Mouse (Mus musculus) hindbrain, embryonic 12.5 days (tissue): ENCODE results near the gene Fzr1. TPM values are rescaled to one million over a fixed set of nuclear protein-coding genes. Genes with fewer than 3 reads are reported as not detected.

Experiments used
- ATAC-seq: fragments of 200-750 bp; cut with Nextera tagmentation; 2 replicates; pipeline ENCODE4 v1.8.0; 2017; ENCODE audit warnings: moderate TSS enrichment; ENCODE audit not compliant: low FRiP score
- H3K27ac ChIP-seq: fragments of 300-500 bp; sonication (generic); 2 replicates; pipeline ENCODE4 v1.5.1; 2016; ENCODE audit warnings: mild to moderate bottlenecking
- H3K27me3 ChIP-seq: fragments of 300-500 bp; sonication (generic); 2 replicates; pipeline ENCODE4 v1.6.1; 2016; ENCODE audit warnings: mild to moderate bottlenecking
- H3K36me3 ChIP-seq: fragments of 300-500 bp; sonication (generic); 2 replicates; pipeline ENCODE4 v1.6.1; 2016; ENCODE audit warnings: mild to moderate bottlenecking
- H3K4me1 ChIP-seq: fragments of 300-500 bp; sonication (generic); 2 replicates; pipeline ENCODE4 v1.6.1; 2016
- H3K4me2 ChIP-seq: fragments of 300-500 bp; sonication (generic); replicated peaks from 2 replicates; pipeline ENCODE4 v1.6.1; 2016; ENCODE audit warnings: mild to moderate bottlenecking
- H3K4me3 ChIP-seq: fragments of 300-500 bp; sonication (generic); 2 replicates; pipeline ENCODE4 v1.5.1; 2016; ENCODE audit warnings: mild to moderate bottlenecking
- H3K9ac ChIP-seq: fragments of 300-500 bp; sonication (generic); 2 replicates; pipeline ENCODE4 v1.6.1; 2016; ENCODE audit warnings: mild to moderate bottlenecking, moderate library complexity
- H3K9me3 ChIP-seq: fragments of 300-500 bp; sonication (generic); replicated peaks from 2 replicates; pipeline ENCODE4 v1.6.1; 2016; ENCODE audit warnings: mild to moderate bottlenecking
- WGBS: fragments of 180-500 bp; shearing (Covaris S2); methylation state at CpG from one replicate; pipeline ENCODE4 v1.1.7; 2016; 5-methylcytosine and 5-hydroxymethylcytosine counted together
- polyA plus RNA-seq: library from polyadenylated mRNA; unstranded; fragments of >200 nt; fragmentation: Nextera tagmentation; extraction: Ambion mirVana; gene quantifications from 2 replicates; pipeline ENCODE4 v1.2.1, GENCODE M21; 2016

Fzr1 gene
- polyA plus RNA-seq, 1 experiment from 2014 or later, result 134 TPM

GRCm38 (mm10) chr10:81325781-81326180 lies 52.5 kb downstream of the Fzr1 start:
- H3K27me3 ChIP-seq, result no peaks in the 10 kb centered on the region; the same call in 1 of the 2 replicates
- no peak overlapping the region for H3K4me2 ChIP-seq
- 95% methylated on average over 18 of the region's 18 CpGs for WGBS
- no peak overlapping the region for H3K9ac ChIP-seq
- peaks cover 17% of the 10 kb centered on the region for H3K4me1 ChIP-seq
- H3K9me3 ChIP-seq, result no peaks in the 10 kb centered on the region
- H3K4me3 ChIP-seq, result no peak overlapping the region
- peaks cover 60% of the 10 kb centered on the region for H3K36me3 ChIP-seq
- no peak for ATAC-seq
- no peak overlapping the region for H3K27ac ChIP-seq

GRCm38 (mm10) chr10:81325176-81325575 lies 53.1 kb downstream of the Fzr1 start:
- no peaks in the 10 kb centered on the region; the same call in 1 of the 2 replicates for H3K27me3 ChIP-seq
- H3K4me3 ChIP-seq, result no peak overlapping the region
- ATAC-seq, result no peak
- H3K4me1 ChIP-seq, result peaks cover 17% of the 10 kb centered on the region
- 0 out of 2 replicates have a peak overlapping the region, but pooled peaks have one; percentile 3 for H3K9ac ChIP-seq
- no peaks in the 10 kb centered on the region for H3K9me3 ChIP-seq
- peaks cover 60% of the 10 kb centered on the region for H3K36me3 ChIP-seq
- no peak overlapping the region for H3K4me2 ChIP-seq
- 96% methylated on average over 20 of the region's 21 CpGs for WGBS
- H3K27ac ChIP-seq, result no peak overlapping the region

DNA sequence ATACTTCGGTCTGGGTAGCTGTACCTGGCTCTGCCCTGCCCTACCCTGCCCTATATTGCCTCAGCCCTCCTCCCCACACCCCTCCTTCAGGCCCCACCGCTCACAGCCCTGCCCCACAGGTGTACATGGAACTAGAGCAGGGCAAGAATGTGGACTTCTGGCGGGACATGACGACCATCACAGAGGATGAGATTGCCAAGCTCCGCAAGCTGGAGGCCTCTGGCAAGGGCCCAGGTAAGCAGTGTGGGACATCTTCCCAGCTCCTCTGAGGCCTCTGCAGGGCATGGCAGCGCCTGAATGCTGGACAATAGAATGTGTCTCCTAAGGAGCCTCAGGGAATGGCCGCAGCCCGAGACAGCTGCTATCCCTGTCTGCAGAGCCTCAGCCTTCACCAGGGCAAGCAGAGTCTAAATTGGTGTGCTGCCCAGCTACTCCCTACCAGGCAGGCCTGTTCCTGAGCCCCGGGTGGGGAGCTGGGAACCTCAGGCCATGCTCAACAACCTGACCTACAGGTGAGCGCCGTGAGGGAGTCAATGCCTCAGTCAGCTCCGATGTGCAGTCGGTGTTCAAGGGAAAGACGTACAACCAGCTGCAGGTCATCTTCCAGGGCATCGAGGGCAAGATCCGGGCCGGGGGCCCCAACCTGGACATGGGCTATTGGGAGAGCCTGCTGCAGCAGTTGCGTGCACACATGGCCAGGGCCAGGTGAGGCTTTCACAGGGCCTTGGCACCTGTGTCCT lies 54.4 kb downstream of the Fzr1 start:
- 93% methylated on average over 18 of the region's 18 CpGs for WGBS
- Histone ChIP-seq H3K4me1 (peaks cover 25% of the 10 kb centered on the region), H3K9ac (no peak overlapping the region), H3K4me3 (no peak overlapping the region), H3K27ac (no peak overlapping the region), H3K9me3 (no peaks in the 10 kb centered on the region), H3K27me3 (no peaks in the 10 kb centered on the region), H3K36me3 (peaks cover 61% of the 10 kb centered on the region), H3K4me2 (no peak overlapping the region)
- no peak for ATAC-seq

DNA sequence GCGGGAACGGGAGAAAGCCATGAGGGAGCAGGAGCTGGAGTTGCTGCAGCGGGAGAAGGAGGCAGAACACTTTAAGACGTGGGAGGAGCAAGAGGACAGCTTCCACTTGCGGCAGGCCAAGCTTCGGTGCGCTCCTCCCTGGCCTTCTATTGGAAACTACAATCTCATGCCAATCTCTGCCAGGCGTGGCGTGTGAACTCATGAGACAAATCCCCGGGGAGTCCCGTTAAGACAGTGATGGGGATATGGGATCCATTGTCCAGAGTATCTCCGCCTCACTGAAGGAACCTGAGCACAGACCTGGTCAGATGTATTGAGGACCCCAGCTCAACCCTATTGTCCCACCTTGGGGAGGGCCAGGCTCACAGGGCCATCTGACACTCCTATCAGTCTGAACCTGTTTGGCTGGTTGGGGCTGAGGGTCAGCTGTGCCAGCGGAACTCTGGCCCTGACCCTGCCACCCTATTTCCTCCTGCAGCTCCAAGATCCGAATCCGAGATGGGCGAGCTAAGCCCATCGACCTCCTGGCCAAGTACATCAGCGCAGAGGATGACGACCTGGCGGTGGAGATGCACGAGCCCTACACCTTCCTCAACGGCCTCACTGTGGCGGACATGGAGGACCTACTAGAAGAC lies 55.1 kb downstream of the Fzr1 start:
- Histone ChIP-seq H3K9ac (no peak overlapping the region), H3K9me3 (no peaks in the 10 kb centered on the region), H3K4me2 (no peak overlapping the region), H3K27ac (no peak overlapping the region), H3K27me3 (no peaks in the 10 kb centered on the region), H3K36me3 (peaks cover 65% of the 10 kb centered on the region), H3K4me3 (no peak overlapping the region), H3K4me1 (peaks cover 29% of the 10 kb centered on the region)
- ATAC-seq, result no peak
- 95% methylated on average over 23 of the region's 23 CpGs for WGBS

DNA sequence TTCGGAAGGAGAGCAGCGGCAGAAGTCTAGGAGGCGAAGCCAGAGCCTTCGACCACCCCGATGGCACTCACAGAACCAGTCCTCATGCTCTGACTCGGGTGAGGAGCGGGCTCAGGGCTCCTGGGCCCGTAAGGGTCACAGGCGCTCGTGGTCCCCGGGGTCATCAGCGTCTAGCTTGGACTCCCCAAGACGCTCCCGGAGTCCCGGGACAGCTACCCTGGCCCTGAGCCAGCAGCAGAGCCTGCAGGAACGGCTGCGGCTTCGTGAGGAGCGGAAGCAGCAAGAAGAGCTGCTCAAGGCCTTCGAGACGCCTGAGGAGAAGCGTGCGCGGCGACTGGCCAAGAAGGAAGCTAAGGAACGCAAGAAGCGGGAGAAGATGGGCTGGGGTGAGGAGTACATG lies 55.9 kb downstream of the Fzr1 start:
- Histone ChIP-seq H3K4me3 (peak overlapping the region; percentile 2; the same call in 1 of the 2 replicates), H3K36me3 (peaks cover 68% of the 10 kb centered on the region), H3K27ac (no peak overlapping the region), H3K9ac (0 out of 2 replicates have a peak overlapping the region, but pooled peaks have one; percentile 35), H3K4me1 (peaks cover 30% of the 10 kb centered on the region), H3K27me3 (no peaks in the 10 kb centered on the region), H3K4me2 (peak overlapping the region; percentile 85), H3K9me3 (no peaks in the 10 kb centered on the region)
- 96% methylated on average over 27 of the region's 27 CpGs for WGBS
- no peak for ATAC-seq

DNA sequence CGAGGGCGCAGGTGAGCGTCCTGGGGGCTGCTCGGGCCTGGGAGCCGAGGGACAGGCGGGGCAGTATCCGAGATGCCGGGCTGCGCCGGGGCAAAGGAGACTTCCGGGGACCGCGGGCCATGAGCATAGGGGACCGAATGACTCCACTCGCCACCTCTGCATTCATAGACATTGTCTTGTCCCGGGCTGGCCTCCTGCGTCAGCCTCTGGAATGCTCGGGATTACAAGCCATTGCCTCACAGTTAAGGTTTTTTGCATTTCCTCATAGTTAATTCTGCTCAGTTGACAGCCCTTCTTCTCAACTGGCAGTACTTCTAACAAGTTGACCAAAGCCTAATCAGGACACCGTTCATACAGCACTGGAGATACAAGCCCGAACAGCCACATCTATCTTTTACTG lies 56.9 kb downstream of the Fzr1 start:
- Histone ChIP-seq H3K27me3 (no peaks in the 10 kb centered on the region), H3K4me2 (peak overlapping the region; percentile 85), H3K36me3 (peaks cover 61% of the 10 kb centered on the region), H3K27ac (peak overlapping the region; percentile 92), H3K9me3 (no peaks in the 10 kb centered on the region), H3K4me3 (peak overlapping the region; percentile 95), H3K9ac (peak overlapping the region; percentile 91), H3K4me1 (peaks cover 39% of the 10 kb centered on the region)
- no peak; the same call in 1 of the 2 replicates for ATAC-seq
- WGBS, result 3% methylated on average over 20 of the region's 20 CpGs

DNA sequence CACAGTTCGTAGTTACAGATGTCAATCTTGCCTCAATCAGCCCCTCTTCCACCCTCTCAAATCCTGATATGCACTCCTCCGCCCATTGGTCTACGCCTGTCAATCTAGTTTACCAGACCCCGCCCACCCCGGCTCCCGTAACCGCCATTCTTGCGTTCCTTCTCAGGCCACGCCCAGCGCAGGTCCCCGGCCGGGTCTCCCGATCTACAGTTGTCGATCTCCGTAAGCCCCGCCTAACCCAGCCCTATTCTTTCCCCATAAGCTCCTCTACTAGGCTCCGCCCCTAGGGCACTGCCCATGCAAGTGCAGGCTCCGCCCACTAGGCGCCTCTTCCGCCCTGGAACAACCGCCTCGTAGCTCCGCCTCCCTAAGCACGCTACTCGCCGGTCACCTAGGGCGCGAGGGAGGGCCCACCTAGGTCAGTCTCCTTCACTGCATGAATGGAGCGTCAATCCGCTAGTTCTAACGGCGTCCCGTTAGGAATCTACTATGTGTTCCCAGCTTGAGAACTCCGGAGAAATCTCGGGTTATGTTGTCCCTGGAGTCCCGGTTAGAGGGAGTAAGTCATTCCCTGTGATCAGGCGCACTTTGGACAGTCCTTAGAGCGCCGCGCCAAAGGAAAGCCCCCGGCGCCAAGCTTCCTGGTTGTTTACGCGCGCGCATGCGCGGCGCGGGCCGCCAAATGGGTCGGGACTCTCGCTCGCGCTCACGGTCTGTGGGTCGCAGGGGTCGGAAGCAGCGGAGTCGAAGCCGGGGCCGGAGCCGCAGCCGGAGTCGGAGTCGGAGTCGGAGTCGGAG lies 57.6 kb downstream of the Fzr1 start, which contains the start of gene Cactin:
Cactin (plus strand) TSS at position 554 of the 798 bp plus-strand sequence.
- peaks cover 39% of the 10 kb centered on the region for H3K4me1 ChIP-seq
- H3K36me3 ChIP-seq, result peaks cover 60% of the 10 kb centered on the region
- peak within 1 kb of the TSS; percentile 92 for H3K27ac ChIP-seq
- H3K9ac ChIP-seq, result peak within 1 kb of the TSS; percentile 91
- no peaks in the 10 kb centered on the region for H3K27me3 ChIP-seq
- WGBS, result 1% methylated on average over 67 of the region's 68 CpGs
- peak within 1 kb of the TSS; percentile 95 for H3K4me3 ChIP-seq
- peak within 1 kb of the TSS; percentile 85 for H3K4me2 ChIP-seq
- peak; percentile 94 for ATAC-seq
- no peaks in the 10 kb centered on the region for H3K9me3 ChIP-seq

- Histone ChIP-seq H3K4me1 (peaks cover 39% of the 10 kb centered on the region), H3K9ac (peak overlapping the region; percentile 53), H3K27ac (peak overlapping the region; percentile 92), H3K4me3 (peak overlapping the region; percentile 95), H3K9me3 (no peaks in the 10 kb centered on the region), H3K27me3 (no peaks in the 10 kb centered on the region), H3K36me3 (peaks cover 60% of the 10 kb centered on the region), H3K4me2 (peak overlapping the region; percentile 85)
- peak; percentile 0; the same call in 1 of the 2 replicates for ATAC-seq
- 1% methylated on average over 38 of the region's 38 CpGs for WGBS
These were observed 58.4 kb downstream of the Fzr1 start for GRCm38 (mm10) chr10:81319741-81320549.

DNA sequence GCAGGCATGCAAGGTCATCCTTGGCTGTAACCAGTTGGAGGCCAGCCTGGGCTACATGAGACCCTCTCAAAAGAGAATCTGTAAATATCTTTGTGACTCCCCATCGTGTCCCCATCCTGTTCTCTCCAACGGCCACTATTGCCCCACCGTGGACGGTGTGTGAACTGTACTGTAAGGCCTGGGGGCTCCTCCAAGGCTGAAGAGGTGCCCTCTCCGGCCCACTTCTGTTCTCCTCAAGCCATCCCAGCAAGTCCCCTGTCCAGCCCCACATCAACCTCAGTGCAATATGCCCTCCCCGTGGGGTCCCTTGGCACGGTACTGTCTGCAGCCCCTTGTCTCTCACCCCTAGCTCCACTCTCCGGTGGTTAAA lies 59.0 kb downstream of the Fzr1 start:
- no peak for ATAC-seq
- H3K4me3 ChIP-seq, result peak overlapping the region; percentile 95
- H3K9me3 ChIP-seq, result no peaks in the 10 kb centered on the region
- 39% methylated on average over 8 of the region's 8 CpGs for WGBS
- peaks cover 39% of the 10 kb centered on the region for H3K4me1 ChIP-seq
- H3K4me2 ChIP-seq, result peak overlapping the region; percentile 85
- H3K27ac ChIP-seq, result peak overlapping the region; percentile 92
- peak overlapping the region; percentile 53 for H3K9ac ChIP-seq
- peaks cover 59% of the 10 kb centered on the region for H3K36me3 ChIP-seq
- H3K27me3 ChIP-seq, result no peaks in the 10 kb centered on the region

DNA sequence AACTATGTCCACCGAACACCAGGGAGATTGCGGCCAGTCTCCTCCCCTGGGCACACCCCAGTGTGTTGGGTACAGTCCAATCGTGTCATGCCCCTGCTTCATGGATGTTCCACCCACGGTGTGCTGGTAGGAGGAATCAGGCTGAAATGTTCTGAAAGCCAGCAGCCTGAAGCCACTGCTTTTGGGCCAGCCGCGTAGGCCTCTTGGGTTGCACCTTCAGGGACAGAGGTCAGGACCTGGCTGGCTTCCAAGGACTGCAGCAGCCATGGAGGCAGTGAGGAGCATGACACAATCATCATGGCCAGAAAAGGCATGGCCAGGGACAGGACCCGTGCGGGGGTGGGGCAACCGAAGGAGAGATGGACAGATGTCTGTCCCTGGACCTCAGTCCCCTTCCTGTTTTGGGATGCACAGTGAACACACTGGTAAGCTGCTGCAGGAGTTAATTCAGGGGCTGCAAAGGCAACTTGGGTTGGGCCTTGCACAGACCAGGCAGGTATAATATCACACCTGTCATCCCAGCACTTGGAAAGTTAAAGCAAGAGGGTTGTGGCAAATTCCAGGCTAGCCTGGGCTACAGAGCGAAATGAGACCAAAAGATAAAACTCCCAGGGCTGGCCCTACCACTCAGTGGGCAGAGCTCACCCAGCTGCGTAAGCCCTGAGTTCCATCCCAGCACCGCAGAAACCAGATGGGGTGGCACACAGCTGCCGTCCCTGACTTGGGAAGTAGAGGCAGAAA lies 59.6 kb downstream of the Fzr1 start:
- 92% methylated on average over 13 of the region's 13 CpGs for WGBS
- H3K36me3 ChIP-seq, result peaks cover 59% of the 10 kb centered on the region
- ATAC-seq, result no peak
- peak overlapping the region; percentile 85; the same call in 1 of the 2 replicates for H3K4me2 ChIP-seq
- no peak overlapping the region for H3K27ac ChIP-seq
- H3K9me3 ChIP-seq, result no peaks in the 10 kb centered on the region
- peak overlapping the region; percentile 95 for H3K4me3 ChIP-seq
- peaks cover 39% of the 10 kb centered on the region for H3K4me1 ChIP-seq
- H3K9ac ChIP-seq, result peak overlapping the region; percentile 53; the same call in 1 of the 2 replicates
- H3K27me3 ChIP-seq, result no peaks in the 10 kb centered on the region

GRCm38 (mm10) chr10:81317273-81317672 lies 61.0 kb downstream of the Fzr1 start:
- peaks cover 59% of the 10 kb centered on the region for H3K36me3 ChIP-seq
- H3K4me2 ChIP-seq, result peak overlapping the region; percentile 28
- H3K9me3 ChIP-seq, result no peaks in the 10 kb centered on the region
- 0 out of 2 replicates have a peak overlapping the region, but pooled peaks have one; percentile 2 for H3K4me3 ChIP-seq
- peaks cover 35% of the 10 kb centered on the region for H3K4me1 ChIP-seq
- no peaks in the 10 kb centered on the region for H3K27me3 ChIP-seq
- H3K27ac ChIP-seq, result no peak overlapping the region
- no peak overlapping the region for H3K9ac ChIP-seq
- WGBS, result 19% methylated on average over 20 of the region's 20 CpGs
- ATAC-seq, result no peak
